Mouse (Mus musculus): ENCODE measurements around the gene Prr27. TPM values are rescaled to one million over a fixed set of nuclear protein-coding genes. Genes with fewer than 3 reads are reported as not detected.
A peak's percentile ranks its signal among the peaks of the same experiment; 100 is the strongest.

The Prr27 gene
- total RNA-seq (2014; rRNA removed) (not detected in 2 replicates), polyA plus RNA-seq (2015; fragmentation: Nextera tagmentation; extraction: Ambion mirVana) (not detected in 2 replicates)

- Histone ChIP-seq H3K9ac (replicated peaks; ENCODE audit: low read length, poor library complexity, severe bottlenecking) (no peak within 1 kb of the TSS), H3K27me3 (ENCODE audit: insufficient read depth, low read length) (no peaks in the 10 kb centered on the region), H3K36me3 (ENCODE audit: insufficient read depth, low read length) (no peaks in the 10 kb centered on the region), H3K9me3 (ENCODE audit: low read length) (no peaks in the 10 kb centered on the region), H3K4me2 (ENCODE audit: low read depth, low read length, poor library complexity, severe bottlenecking) (no peak within 1 kb of the TSS), H3K4me3 (ENCODE audit: low read depth, low read length) (no peak within 1 kb of the TSS), H3K4me1 (ENCODE audit: insufficient read depth, low read length) (no peaks in the 10 kb centered on the region), H3K27ac (ENCODE audit: low read depth, low read length) (no peak within 1 kb of the TSS)
- WGBS: 61% methylated on average over 1 of the region's 1 CpGs
- no peak for DNase-seq (ENCODE audit: low spot score)
- TF ChIP-seq CTCF (IDR thresholded peaks at IDR 0.05): no peak
- no peak for ATAC-seq (ENCODE audit: low FRiP score)
Observed at GRCm38 (mm10) chr5:87825386-87825785, at the start of gene Prr27. Prr27 (plus strand) TSS chr5:87825686.

GRCm38 (mm10) chr5:87782731-87783130, 42.8 kb upstream of the Prr27 start:
- H3K4me1 ChIP-seq (ENCODE audit: insufficient read depth, low read length): no peaks in the 10 kb centered on the region
- H3K27ac ChIP-seq (ENCODE audit: low read depth, low read length): no peak overlapping the region
- no peak overlapping the region for H3K9ac ChIP-seq (replicated peaks; ENCODE audit: low read length, poor library complexity, severe bottlenecking)
- H3K4me2 ChIP-seq (ENCODE audit: low read depth, low read length, poor library complexity, severe bottlenecking): no peak overlapping the region
- no peaks in the 10 kb centered on the region for H3K27me3 ChIP-seq (ENCODE audit: insufficient read depth, low read length)
- ATAC-seq (ENCODE audit: low FRiP score): no peak
- peak; percentile 64 for TF ChIP-seq CTCF (IDR thresholded peaks at IDR 0.05)
- 63% methylated on average over 4 of the region's 4 CpGs for WGBS
- no peaks in the 10 kb centered on the region for H3K9me3 ChIP-seq (ENCODE audit: low read length)
- H3K36me3 ChIP-seq (ENCODE audit: insufficient read depth, low read length): no peaks in the 10 kb centered on the region
- DNase-seq (ENCODE audit: low spot score): peak; percentile 10
- no peak overlapping the region for H3K4me3 ChIP-seq (ENCODE audit: low read depth, low read length)

GRCm38 (mm10) chr5:87807782-87808181, 17.7 kb upstream of the Prr27 start, which contains the start of gene Csn1s2b:
Csn1s2b (plus strand) TSS chr5:87808082.
- H3K4me2 ChIP-seq (ENCODE audit: low read depth, low read length, poor library complexity, severe bottlenecking): no peak within 1 kb of the TSS
- DNase-seq (ENCODE audit: low spot score) (no peak), ATAC-seq (ENCODE audit: low FRiP score) (no peak)
- no peak within 1 kb of the TSS for H3K4me3 ChIP-seq (ENCODE audit: low read depth, low read length)
- no peak within 1 kb of the TSS for H3K9ac ChIP-seq (replicated peaks; ENCODE audit: low read length, poor library complexity, severe bottlenecking)
- H3K36me3 ChIP-seq (ENCODE audit: insufficient read depth, low read length): no peaks in the 10 kb centered on the region
- TF ChIP-seq CTCF (IDR thresholded peaks at IDR 0.05): no peak
- no peaks in the 10 kb centered on the region for H3K4me1 ChIP-seq (ENCODE audit: insufficient read depth, low read length)
- no peak within 1 kb of the TSS for H3K27ac ChIP-seq (ENCODE audit: low read depth, low read length)
- no peaks in the 10 kb centered on the region for H3K9me3 ChIP-seq (ENCODE audit: low read length)
- H3K27me3 ChIP-seq (ENCODE audit: insufficient read depth, low read length): no peaks in the 10 kb centered on the region
- WGBS: 76% methylated on average over 2 of the region's 2 CpGs

- ATAC-seq (ENCODE audit: low FRiP score) (no peak), DNase-seq (ENCODE audit: low spot score) (no peak)
- H3K4me1 ChIP-seq (ENCODE audit: insufficient read depth, low read length): no peaks in the 10 kb centered on the region
- no peak overlapping the region for H3K4me2 ChIP-seq (ENCODE audit: low read depth, low read length, poor library complexity, severe bottlenecking)
- H3K9me3 ChIP-seq (ENCODE audit: low read length): no peaks in the 10 kb centered on the region
- H3K27ac ChIP-seq (ENCODE audit: low read depth, low read length): no peak overlapping the region
- no peaks in the 10 kb centered on the region for H3K27me3 ChIP-seq (ENCODE audit: insufficient read depth, low read length)
- no peak overlapping the region for H3K9ac ChIP-seq (replicated peaks; ENCODE audit: low read length, poor library complexity, severe bottlenecking)
- H3K36me3 ChIP-seq (ENCODE audit: insufficient read depth, low read length): no peaks in the 10 kb centered on the region
- H3K4me3 ChIP-seq (ENCODE audit: low read depth, low read length): no peak overlapping the region
- 74% methylated on average over 2 of the region's 2 CpGs for WGBS
- no peak for TF ChIP-seq CTCF (IDR thresholded peaks at IDR 0.05)
Observed at GRCm38 (mm10) chr5:87809253-87809652, 16.2 kb upstream of the Prr27 start.

GRCm38 (mm10) chr5:87855136-87855716, 29.7 kb downstream of the Prr27 start:
- DNase-seq (ENCODE audit: low spot score): peak; percentile 49
- H3K4me2 ChIP-seq (ENCODE audit: low read depth, low read length, poor library complexity, severe bottlenecking): no peak overlapping the region
- no peak for TF ChIP-seq CTCF (IDR thresholded peaks at IDR 0.05)
- WGBS: 71% methylated on average over 3 of the region's 3 CpGs
- no peak overlapping the region for H3K27ac ChIP-seq (ENCODE audit: low read depth, low read length)
- no peaks in the 10 kb centered on the region for H3K4me1 ChIP-seq (ENCODE audit: insufficient read depth, low read length)
- H3K9me3 ChIP-seq (ENCODE audit: low read length): no peaks in the 10 kb centered on the region
- ATAC-seq (ENCODE audit: low FRiP score): peak; percentile 45; the same call in 1 of the 2 replicates
- no peaks in the 10 kb centered on the region for H3K36me3 ChIP-seq (ENCODE audit: insufficient read depth, low read length)
- H3K4me3 ChIP-seq (ENCODE audit: low read depth, low read length): no peak overlapping the region
- H3K9ac ChIP-seq (replicated peaks; ENCODE audit: low read length, poor library complexity, severe bottlenecking): no peak overlapping the region
- no peaks in the 10 kb centered on the region for H3K27me3 ChIP-seq (ENCODE audit: insufficient read depth, low read length)

- ATAC-seq (ENCODE audit: low FRiP score) (no peak), DNase-seq (ENCODE audit: low spot score) (peak; percentile 30)
- TF ChIP-seq CTCF (IDR thresholded peaks at IDR 0.05): no peak
- H3K4me2 ChIP-seq (ENCODE audit: low read depth, low read length, poor library complexity, severe bottlenecking): no peak overlapping the region
- no peaks in the 10 kb centered on the region for H3K9me3 ChIP-seq (ENCODE audit: low read length)
- no peaks in the 10 kb centered on the region for H3K4me1 ChIP-seq (ENCODE audit: insufficient read depth, low read length)
- H3K27me3 ChIP-seq (ENCODE audit: insufficient read depth, low read length): no peaks in the 10 kb centered on the region
- no peak overlapping the region for H3K9ac ChIP-seq (replicated peaks; ENCODE audit: low read length, poor library complexity, severe bottlenecking)
- H3K27ac ChIP-seq (ENCODE audit: low read depth, low read length): no peak overlapping the region
- H3K36me3 ChIP-seq (ENCODE audit: insufficient read depth, low read length): no peaks in the 10 kb centered on the region
- WGBS: 64% methylated on average over 2 of the region's 2 CpGs
- H3K4me3 ChIP-seq (ENCODE audit: low read depth, low read length): no peak overlapping the region
Observed at GRCm38 (mm10) chr5:87870084-87870483, 44.6 kb downstream of the Prr27 start.
